Mouse (Mus musculus): ENCODE data around the gene Ush1g. TPM values are rescaled to one million over a fixed set of nuclear protein-coding genes. Genes with fewer than 3 reads are reported as not detected.

Gene Ush1g
- total and polyA plus RNA-seq, 2 experiments from 2014 or later: 0.32 TPM; not detected in 1

GRCm38 (mm10) chr11:115298160-115298559 lies 23.7 kb downstream of the Ush1g start:
- H3K36me3 ChIP-seq (ENCODE audit: insufficient read depth, low read length): no peaks in the 10 kb centered on the region
- no peak for TF ChIP-seq CTCF (IDR thresholded peaks at IDR 0.05)
- no peaks in the 10 kb centered on the region for H3K4me1 ChIP-seq (ENCODE audit: insufficient read depth, low read length)
- DNase-seq (ENCODE audit: low spot score) (no peak), ATAC-seq (ENCODE audit: low FRiP score) (no peak)
- no peak overlapping the region for H3K9ac ChIP-seq (replicated peaks; ENCODE audit: low read length, poor library complexity, severe bottlenecking)
- 68% methylated on average over 8 of the region's 8 CpGs for WGBS
- H3K4me3 ChIP-seq (ENCODE audit: low read depth, low read length): peak overlapping the region; percentile 54; the same call in 1 of the 2 replicates
- no peak overlapping the region for H3K27ac ChIP-seq (ENCODE audit: low read depth, low read length)
- no peaks in the 10 kb centered on the region for H3K27me3 ChIP-seq (ENCODE audit: insufficient read depth, low read length)
- no peak overlapping the region for H3K4me2 ChIP-seq (ENCODE audit: low read depth, low read length, poor library complexity, severe bottlenecking)
- no peaks in the 10 kb centered on the region for H3K9me3 ChIP-seq (ENCODE audit: low read length)

DNA sequence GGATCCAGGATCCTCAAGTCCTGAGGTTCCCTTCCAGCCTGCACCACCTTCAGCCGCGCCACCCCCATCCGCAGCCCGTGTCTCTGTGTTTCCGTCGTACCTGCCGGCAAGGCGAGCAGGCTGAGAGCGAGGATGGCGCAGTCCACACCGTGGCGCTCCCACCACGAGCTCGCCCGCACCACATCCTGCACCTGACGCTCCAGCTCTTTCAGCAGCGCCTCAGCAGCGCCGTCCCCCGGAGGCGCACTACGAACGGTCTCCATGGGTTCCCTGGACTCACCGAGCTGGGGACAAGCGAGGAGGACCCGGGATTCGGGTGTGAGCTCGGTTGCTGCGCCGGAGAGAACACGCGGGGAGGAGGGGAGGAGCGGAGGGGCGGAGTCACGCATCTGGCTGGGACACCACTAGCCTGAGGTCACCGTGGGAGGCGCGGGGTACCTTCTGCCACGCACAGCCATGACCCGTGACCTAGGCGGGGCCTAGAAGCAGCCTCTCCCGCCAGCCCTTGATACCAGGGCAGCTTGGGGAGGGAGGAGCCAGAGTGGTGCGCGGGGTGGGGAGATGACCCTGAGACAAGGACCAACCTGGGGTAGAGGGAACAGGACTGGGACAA lies 24.5 kb downstream of the Ush1g start, which contains the start of gene Fads6:
TSS of gene Fads6 (minus strand) at position 450 of the 613 bp plus-strand sequence.
- H3K27me3 ChIP-seq (ENCODE audit: insufficient read depth, low read length): no peaks in the 10 kb centered on the region
- under 1% methylated on average over 42 of the region's 44 CpGs for WGBS
- H3K4me2 ChIP-seq (ENCODE audit: low read depth, low read length, poor library complexity, severe bottlenecking): peak within 1 kb of the TSS; percentile 87
- H3K4me1 ChIP-seq (ENCODE audit: insufficient read depth, low read length): no peaks in the 10 kb centered on the region
- H3K9ac ChIP-seq (replicated peaks; ENCODE audit: low read length, poor library complexity, severe bottlenecking): peak within 1 kb of the TSS; percentile 70
- peak within 1 kb of the TSS; percentile 54 for H3K4me3 ChIP-seq (ENCODE audit: low read depth, low read length)
- H3K27ac ChIP-seq (ENCODE audit: low read depth, low read length): peak within 1 kb of the TSS; percentile 57
- ATAC-seq (ENCODE audit: low FRiP score) (peak; percentile 85), DNase-seq (ENCODE audit: low spot score) (peak; percentile 73)
- TF ChIP-seq CTCF (IDR thresholded peaks at IDR 0.05): peak; percentile 74
- no peaks in the 10 kb centered on the region for H3K36me3 ChIP-seq (ENCODE audit: insufficient read depth, low read length)
- no peaks in the 10 kb centered on the region for H3K9me3 ChIP-seq (ENCODE audit: low read length)

GRCm38 (mm10) chr11:115296471-115297210 lies 25.2 kb downstream of the Ush1g start:
- TF ChIP-seq CTCF (IDR thresholded peaks at IDR 0.05): no peak
- Histone ChIP-seq H3K4me1 (ENCODE audit: insufficient read depth, low read length) (no peaks in the 10 kb centered on the region), H3K27me3 (ENCODE audit: insufficient read depth, low read length) (no peaks in the 10 kb centered on the region), H3K4me3 (ENCODE audit: low read depth, low read length) (peak overlapping the region; percentile 54), H3K9ac (replicated peaks; ENCODE audit: low read length, poor library complexity, severe bottlenecking) (peak overlapping the region; percentile 70), H3K36me3 (ENCODE audit: insufficient read depth, low read length) (no peaks in the 10 kb centered on the region), H3K4me2 (ENCODE audit: low read depth, low read length, poor library complexity, severe bottlenecking) (peak overlapping the region; percentile 87), H3K27ac (ENCODE audit: low read depth, low read length) (peak overlapping the region; percentile 57; the same call in 1 of the 2 replicates), H3K9me3 (ENCODE audit: low read length) (no peaks in the 10 kb centered on the region)
- WGBS: 50% methylated on average over 21 of the region's 21 CpGs
- ATAC-seq (ENCODE audit: low FRiP score) (peak; percentile 24; the same call in 1 of the 2 replicates), DNase-seq (ENCODE audit: low spot score) (no peak)

- no peak for TF ChIP-seq CTCF (IDR thresholded peaks at IDR 0.05)
- no peak for DNase-seq (ENCODE audit: low spot score)
- Histone ChIP-seq H3K9me3 (ENCODE audit: low read length) (no peaks in the 10 kb centered on the region), H3K27ac (ENCODE audit: low read depth, low read length) (no peak overlapping the region), H3K27me3 (ENCODE audit: insufficient read depth, low read length) (no peaks in the 10 kb centered on the region), H3K4me2 (ENCODE audit: low read depth, low read length, poor library complexity, severe bottlenecking) (no peak overlapping the region), H3K4me1 (ENCODE audit: insufficient read depth, low read length) (no peaks in the 10 kb centered on the region), H3K9ac (replicated peaks; ENCODE audit: low read length, poor library complexity, severe bottlenecking) (no peak overlapping the region), H3K4me3 (ENCODE audit: low read depth, low read length) (no peak overlapping the region), H3K36me3 (ENCODE audit: insufficient read depth, low read length) (no peaks in the 10 kb centered on the region)
- WGBS: 91% methylated on average over 11 of the region's 11 CpGs
- ATAC-seq (ENCODE audit: low FRiP score): no peak
Observed at GRCm38 (mm10) chr11:115295939-115296338, 25.9 kb downstream of the Ush1g start.

GRCm38 (mm10) chr11:115292631-115293375 lies 29.0 kb downstream of the Ush1g start:
- Histone ChIP-seq H3K36me3 (ENCODE audit: insufficient read depth, low read length) (no peaks in the 10 kb centered on the region), H3K4me2 (ENCODE audit: low read depth, low read length, poor library complexity, severe bottlenecking) (no peak overlapping the region), H3K4me3 (ENCODE audit: low read depth, low read length) (no peak overlapping the region), H3K9me3 (ENCODE audit: low read length) (no peaks in the 10 kb centered on the region), H3K27me3 (ENCODE audit: insufficient read depth, low read length) (no peaks in the 10 kb centered on the region), H3K27ac (ENCODE audit: low read depth, low read length) (no peak overlapping the region), H3K9ac (replicated peaks; ENCODE audit: low read length, poor library complexity, severe bottlenecking) (no peak overlapping the region), H3K4me1 (ENCODE audit: insufficient read depth, low read length) (no peaks in the 10 kb centered on the region)
- TF ChIP-seq CTCF (IDR thresholded peaks at IDR 0.05): no peak
- DNase-seq (ENCODE audit: low spot score) (no peak), ATAC-seq (ENCODE audit: low FRiP score) (no peak)
- 68% methylated on average over 14 of the region's 14 CpGs for WGBS
